Mouse (Mus musculus) heart, postnatal 0 days (tissue): ENCODE results near the gene Lmbr1l. TPM values are rescaled to one million over a fixed set of nuclear protein-coding genes. Genes with fewer than 3 reads are reported as not detected.
A peak's percentile ranks its signal among the peaks of the same experiment; 100 is the strongest.

Source experiments
- ATAC-seq: fragments of 200-750 bp; cut with Nextera tagmentation; 2 replicates; pipeline ENCODE4 v1.8.0; 2017; ENCODE audit warnings: low read depth, moderate number of reproducible peaks, moderate library complexity; ENCODE audit not compliant: insufficient read depth
- DNase-seq: peaks from one replicate; pipeline ENCODE4 v3.0.0-alpha.2; 2016; ENCODE audit warnings: low spot score
- H3K27ac ChIP-seq: fragments of 300-500 bp; sonication (generic); 2 replicates; pipeline ENCODE4 v1.5.1; 2014; ENCODE audit warnings: low read depth, mild to moderate bottlenecking
- H3K27me3 ChIP-seq: fragments of 300-500 bp; sonication (generic); 2 replicates; pipeline ENCODE4 v1.6.1; 2014; ENCODE audit warnings: low read length, mixed read lengths; ENCODE audit not compliant: control insufficient read depth, insufficient read depth
- H3K36me3 ChIP-seq: fragments of 300-500 bp; sonication (generic); replicated peaks from 2 replicates; pipeline ENCODE4 v1.6.1; 2014; ENCODE audit warnings: low read length, mixed read lengths; ENCODE audit not compliant: control insufficient read depth, insufficient read depth
- H3K4me1 ChIP-seq: fragments of 300-500 bp; sonication (generic); 2 replicates; pipeline ENCODE4 v1.6.1; 2014; ENCODE audit warnings: antibody characterized with exemption; ENCODE audit not compliant: control insufficient read depth, insufficient read depth
- H3K4me2 ChIP-seq: fragments of 300-500 bp; sonication (generic); 2 replicates; pipeline ENCODE4 v1.6.1; 2014; ENCODE audit warnings: low read depth, mild to moderate bottlenecking, low read length, moderate library complexity
- H3K4me3 ChIP-seq: fragments of 300-500 bp; sonication (generic); 2 replicates; pipeline ENCODE4 v1.5.1; 2014; ENCODE audit warnings: low read depth, low read length
- H3K9ac ChIP-seq: fragments of 300-500 bp; sonication (generic); replicated peaks from 2 replicates; pipeline ENCODE4 v1.6.1; 2014; ENCODE audit warnings: low read depth, low read length, mixed read lengths
- H3K9me3 ChIP-seq: fragments of 300-500 bp; sonication (generic); replicated peaks from 2 replicates; pipeline ENCODE4 v1.6.1; 2016; ENCODE audit warnings: low read length; ENCODE audit not compliant: control insufficient read depth
- CTCF ChIP-seq: IDR thresholded peaks from 2 replicates; pipeline ENCODE4 v1.5.1; 2016; ENCODE audit warnings: antibody characterized with exemption, control low read depth, low read depth
- EP300 ChIP-seq: IDR thresholded peaks from 2 replicates; pipeline ENCODE4 v1.6.1; 2016; ENCODE audit warnings: antibody characterized with exemption, low read depth
- WGBS: fragments of 180-500 bp; shearing (Covaris S2); extraction: QIAGEN DNeasy Blood & Tissue Kit; methylation state at CpG from one replicate; pipeline ENCODE4 v1.1.7; 2014; 5-methylcytosine and 5-hydroxymethylcytosine counted together
- polyA plus RNA-seq: library from polyadenylated mRNA; unstranded; fragments of >200 nt; fragmentation: Nextera tagmentation; extraction: Ambion mirVana; gene quantifications from 2 replicates; pipeline ENCODE4 v1.2.1, GENCODE M21; 2015
- total RNA-seq: library from RNA; depleted of rRNA; stranded (reverse); fragments of >200 nt; gene quantifications from 2 replicates; pipeline ENCODE4 v1.2.3, GENCODE M21; 2014; ENCODE audit warnings: low replicate concordance

Gene Lmbr1l
- total and polyA plus RNA-seq, 2 experiments from 2014 or later, result 8.0 to 25.5 TPM

DNA sequence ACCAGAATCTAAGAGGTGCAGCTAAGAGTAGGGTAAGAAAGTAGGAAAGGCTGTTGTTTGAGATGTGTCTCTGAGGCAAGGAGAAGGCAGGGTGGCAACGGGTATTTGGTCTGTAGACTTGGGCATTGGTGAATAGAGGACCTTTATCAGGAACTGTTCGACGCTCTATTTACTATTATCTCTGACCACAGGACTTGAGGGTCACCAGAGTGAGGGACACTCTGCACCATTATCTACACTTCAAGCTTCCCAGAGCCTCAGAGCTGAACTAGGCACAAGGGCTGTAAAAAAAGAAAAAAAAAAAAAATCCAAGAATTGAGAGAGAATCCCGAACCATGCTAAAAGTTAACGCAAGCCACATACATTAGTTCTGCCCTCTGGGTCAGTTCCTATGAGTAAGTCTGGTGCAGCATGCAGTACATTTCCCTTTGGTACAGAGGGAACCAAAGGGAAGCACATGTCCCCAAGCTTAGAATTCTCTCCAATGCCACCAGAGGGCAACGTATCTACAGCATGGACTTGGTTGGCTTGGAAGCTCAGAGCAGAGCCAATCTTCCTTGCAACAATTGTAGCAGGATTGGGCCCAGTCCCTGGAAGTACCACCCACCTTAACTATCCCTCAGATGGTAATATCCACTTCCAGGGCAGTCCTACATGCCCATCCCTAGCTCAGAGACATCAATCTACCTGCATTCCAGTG, 26.0 kb downstream of the Lmbr1l start:
- H3K4me3 ChIP-seq, result no peak overlapping the region
- peaks cover 40% of the 10 kb centered on the region for H3K27me3 ChIP-seq
- H3K36me3 ChIP-seq, result no peaks in the 10 kb centered on the region
- TF ChIP-seq CTCF (peak; percentile 99), EP300 (no peak)
- H3K9me3 ChIP-seq, result no peaks in the 10 kb centered on the region
- ATAC-seq (peak; percentile 83), DNase-seq (peak; percentile 96)
- 20% methylated on average over 6 of the region's 6 CpGs for WGBS
- H3K4me1 ChIP-seq, result peaks cover 18% of the 10 kb centered on the region
- no peak overlapping the region for H3K9ac ChIP-seq
- H3K27ac ChIP-seq, result no peak overlapping the region; the same call in 1 of the 2 replicates
- H3K4me2 ChIP-seq, result no peak overlapping the region

DNA sequence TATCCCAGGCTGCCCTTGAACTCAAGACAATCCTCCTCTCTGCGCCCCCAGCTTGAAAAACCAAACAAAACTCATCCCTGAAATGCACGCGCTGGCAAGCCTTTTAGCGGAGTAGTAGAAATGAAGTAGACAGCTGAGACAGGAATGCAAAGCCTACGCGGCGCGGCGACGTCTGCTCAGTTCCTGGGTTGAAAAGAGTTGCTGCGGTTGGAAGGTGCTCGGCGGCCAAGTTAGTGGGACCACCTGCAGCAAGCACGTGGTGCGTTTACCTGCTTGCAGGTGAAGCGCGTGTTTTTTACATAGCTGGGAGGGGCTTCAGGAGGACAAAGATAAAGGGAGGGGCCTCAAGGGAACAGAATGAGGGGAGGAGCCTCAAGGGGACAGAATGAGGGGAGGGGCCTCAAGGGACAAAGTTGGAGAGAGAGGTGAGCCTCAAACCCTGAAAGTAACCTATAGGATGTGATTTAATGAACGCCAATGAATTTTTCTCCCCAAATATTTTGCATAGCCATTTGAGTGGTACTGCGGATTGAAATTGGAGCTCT, 26.8 kb downstream of the Lmbr1l start:
- Histone ChIP-seq H3K36me3 (no peaks in the 10 kb centered on the region), H3K27me3 (peaks cover 32% of the 10 kb centered on the region), H3K4me1 (peaks cover 18% of the 10 kb centered on the region), H3K27ac (no peak overlapping the region), H3K9me3 (no peaks in the 10 kb centered on the region), H3K4me2 (peak overlapping the region; percentile 13; the same call in 1 of the 2 replicates), H3K9ac (no peak overlapping the region), H3K4me3 (no peak overlapping the region)
- 19% methylated on average over 19 of the region's 19 CpGs for whole genome bisulfite sequencing
- no peak for TF ChIP-seq CTCF
- TF ChIP-seq EP300, result no peak
- no peak for DNase-seq
- no peak for ATAC-seq

DNA sequence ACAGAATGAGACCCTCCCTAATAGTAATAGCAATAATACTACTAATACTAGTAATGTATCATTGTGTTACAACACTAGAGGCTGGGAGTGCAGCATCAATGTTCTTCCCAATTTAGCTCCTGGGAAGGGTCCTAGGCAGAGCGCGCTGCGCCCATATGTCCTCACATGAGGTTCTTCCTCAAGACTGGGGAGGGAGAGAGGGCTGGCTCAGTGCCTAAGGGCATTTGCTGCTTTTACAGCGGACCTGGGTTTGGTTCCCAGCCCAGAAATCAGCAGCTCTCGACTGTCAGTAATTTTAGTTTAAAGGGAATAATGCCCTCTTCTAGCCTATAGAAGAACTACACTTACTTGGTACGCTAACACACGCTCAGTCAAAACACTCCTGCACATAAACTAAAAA, 30.5 kb downstream of the Lmbr1l start:
- no peaks in the 10 kb centered on the region for H3K9me3 ChIP-seq
- no peak for DNase-seq
- H3K4me1 ChIP-seq, result no peaks in the 10 kb centered on the region
- H3K4me3 ChIP-seq, result no peak overlapping the region
- TF ChIP-seq EP300 (no peak), CTCF (no peak)
- H3K9ac ChIP-seq, result no peak overlapping the region
- H3K27ac ChIP-seq, result no peak overlapping the region
- no peak overlapping the region for H3K4me2 ChIP-seq
- ATAC-seq, result no peak
- 77% methylated on average over 7 of the region's 7 CpGs for WGBS
- H3K36me3 ChIP-seq, result no peaks in the 10 kb centered on the region
- no peaks in the 10 kb centered on the region for H3K27me3 ChIP-seq

DNA sequence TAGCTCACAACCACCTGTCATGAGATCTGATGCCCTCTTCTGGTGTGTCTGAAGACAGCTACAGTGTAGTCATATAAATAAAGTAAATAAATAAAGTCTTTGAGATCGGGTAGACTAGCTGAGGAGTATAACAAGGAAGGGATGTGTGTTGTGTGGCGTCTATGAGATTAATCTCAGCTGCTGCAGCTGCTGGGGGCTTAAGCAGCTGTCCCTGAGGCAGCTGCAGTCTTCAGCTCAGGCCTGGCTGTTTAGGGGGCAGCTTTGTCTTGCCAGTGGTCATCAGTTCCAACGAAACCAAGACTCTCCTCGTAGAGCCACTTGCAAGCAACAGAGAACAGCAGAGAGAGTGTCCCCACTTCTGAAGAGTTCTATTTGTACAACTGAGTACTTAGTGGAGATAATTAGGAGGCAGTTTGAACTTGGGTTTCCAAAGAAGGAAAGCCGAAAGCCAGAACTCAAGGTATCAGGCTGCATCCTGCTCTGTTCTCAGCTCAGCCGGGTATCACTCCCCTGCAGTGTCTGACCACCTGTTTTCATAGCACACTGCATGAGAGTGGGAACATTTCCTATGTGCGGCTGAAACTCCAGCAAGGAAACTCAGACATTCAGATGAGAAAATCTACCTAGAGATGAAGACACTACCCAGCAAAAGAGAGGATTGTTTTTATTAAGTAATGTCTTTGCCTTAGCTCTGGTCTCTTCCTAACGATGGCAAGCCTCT, 31.2 kb downstream of the Lmbr1l start:
- ATAC-seq, result no peak
- no peaks in the 10 kb centered on the region for H3K36me3 ChIP-seq
- H3K4me1 ChIP-seq, result no peaks in the 10 kb centered on the region
- no peak overlapping the region for H3K4me2 ChIP-seq
- no peaks in the 10 kb centered on the region for H3K9me3 ChIP-seq
- H3K27me3 ChIP-seq, result no peaks in the 10 kb centered on the region
- no peak overlapping the region for H3K27ac ChIP-seq
- H3K4me3 ChIP-seq, result no peak overlapping the region
- H3K9ac ChIP-seq, result no peak overlapping the region
- 53% methylated on average over 8 of the region's 8 CpGs for WGBS
- DNase-seq, result no peak
- no peak for TF ChIP-seq EP300
- TF ChIP-seq CTCF, result no peak

DNA sequence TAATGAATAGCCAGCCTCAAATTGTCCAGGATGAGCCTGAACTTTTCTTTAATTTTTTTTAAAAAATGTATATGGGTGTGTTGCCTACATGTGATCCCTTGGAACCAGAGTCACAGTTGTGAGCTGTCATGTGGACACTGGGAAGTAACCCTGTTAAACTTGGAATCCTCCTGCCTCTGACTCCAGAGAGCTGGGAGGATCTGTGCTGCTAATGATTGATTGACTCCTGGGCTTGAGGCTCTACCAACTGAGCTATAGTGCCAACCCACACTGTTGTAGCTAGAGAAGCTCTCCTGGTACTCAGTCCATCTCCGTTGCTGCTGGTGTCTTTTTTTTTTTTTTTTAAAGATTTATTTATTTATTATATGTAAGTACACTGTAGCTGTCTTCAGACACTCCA, 33.9 kb downstream of the Lmbr1l start:
- Histone ChIP-seq H3K27me3 (no peaks in the 10 kb centered on the region), H3K4me2 (no peak overlapping the region), H3K9ac (no peak overlapping the region), H3K36me3 (no peaks in the 10 kb centered on the region), H3K9me3 (no peaks in the 10 kb centered on the region), H3K4me1 (peaks cover 8% of the 10 kb centered on the region; the same call in 1 of the 2 replicates), H3K4me3 (no peak overlapping the region), H3K27ac (no peak overlapping the region)
- no peak for DNase-seq
- ATAC-seq, result no peak
- TF ChIP-seq CTCF (no peak), EP300 (no peak)
- WGBS, result 59% methylated on average over 1 of the region's 1 CpGs
